Mouse (Mus musculus) gastrocnemius, adult 2 months (tissue): ENCODE measurements at regions not wholly inside any gene's neighbourhood (a gene's known extent, or its start where the extent isn't known, plus 50 kb on each side); places are given as distances from the start of the nearest gene placed in this dataset.
"Not testable (repeated sequence)": the region's sequence is repeated elsewhere in the genome, so short reads cannot be mapped to it uniquely, and the experiment has no call there.

Source experiments
- DNase-seq: peaks from one replicate; pipeline ENCODE4 v3.0.0; 2022
- H3K27ac ChIP-seq: fragments of 200-600 bp; 2 replicates; pipeline ENCODE4 v1.8.1; 2022; ENCODE audit warnings: mild to moderate bottlenecking
- H3K4me3 ChIP-seq: fragments of 200-600 bp; 2 replicates; pipeline ENCODE4 v1.8.1; 2022; ENCODE audit warnings: mild to moderate bottlenecking, moderate library complexity
- CTCF ChIP-seq: fragments of 200-600 bp; IDR thresholded peaks from 2 replicates; pipeline ENCODE4 v1.8.1; 2022; ENCODE audit warnings: antibody characterized with exemption, mild to moderate bottlenecking, moderate library complexity
- intact Hi-C: fragments of 180-260 bp; cut with DNase I; formaldehyde crosslinking; loops from one replicate; pipeline ENCODE4 v1.15.1; 2025

DNA sequence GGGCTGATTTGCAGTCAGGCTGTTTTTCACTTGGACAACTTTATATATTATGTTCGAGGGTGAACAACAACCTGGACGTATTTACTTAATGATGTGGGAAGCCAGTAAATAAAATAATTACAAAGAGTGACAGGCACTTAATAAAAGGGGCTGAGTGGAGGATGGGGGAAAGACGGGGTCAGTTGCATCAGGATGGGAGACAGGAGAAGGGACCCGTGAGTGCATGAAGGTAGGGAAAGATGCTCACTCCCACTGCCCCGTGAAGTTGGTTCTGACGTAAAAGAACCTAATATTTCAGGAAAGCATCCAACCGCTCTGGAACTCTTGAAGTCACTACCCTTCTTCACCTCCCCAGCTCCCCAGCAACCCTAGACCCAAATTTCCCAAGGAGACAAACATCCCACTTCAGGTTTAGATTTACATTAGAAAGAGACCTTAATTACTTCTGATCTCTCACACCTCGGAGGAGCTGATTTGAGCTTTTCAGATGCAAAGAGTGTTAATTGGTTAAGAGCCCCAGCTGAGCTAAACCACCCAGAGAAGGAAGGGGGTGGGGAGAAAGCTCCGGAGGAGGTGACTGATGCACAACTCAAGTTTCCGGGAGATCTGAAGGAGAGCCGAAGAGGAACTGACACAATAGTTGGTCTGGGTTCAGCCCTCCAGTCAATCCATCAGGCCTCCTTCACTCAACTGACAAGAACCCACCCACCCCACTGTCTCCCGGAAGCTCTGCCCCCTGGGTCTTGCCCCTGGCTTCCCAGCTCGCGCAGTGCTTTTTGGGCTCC is 121.9 kb upstream of the Shb start:
- no peak for DNase-seq
- intact Hi-C loops: no loop called here
- H3K4me3 ChIP-seq: no peak overlapping the region
- no peak for TF ChIP-seq CTCF
- no peak overlapping the region for H3K27ac ChIP-seq

DNA sequence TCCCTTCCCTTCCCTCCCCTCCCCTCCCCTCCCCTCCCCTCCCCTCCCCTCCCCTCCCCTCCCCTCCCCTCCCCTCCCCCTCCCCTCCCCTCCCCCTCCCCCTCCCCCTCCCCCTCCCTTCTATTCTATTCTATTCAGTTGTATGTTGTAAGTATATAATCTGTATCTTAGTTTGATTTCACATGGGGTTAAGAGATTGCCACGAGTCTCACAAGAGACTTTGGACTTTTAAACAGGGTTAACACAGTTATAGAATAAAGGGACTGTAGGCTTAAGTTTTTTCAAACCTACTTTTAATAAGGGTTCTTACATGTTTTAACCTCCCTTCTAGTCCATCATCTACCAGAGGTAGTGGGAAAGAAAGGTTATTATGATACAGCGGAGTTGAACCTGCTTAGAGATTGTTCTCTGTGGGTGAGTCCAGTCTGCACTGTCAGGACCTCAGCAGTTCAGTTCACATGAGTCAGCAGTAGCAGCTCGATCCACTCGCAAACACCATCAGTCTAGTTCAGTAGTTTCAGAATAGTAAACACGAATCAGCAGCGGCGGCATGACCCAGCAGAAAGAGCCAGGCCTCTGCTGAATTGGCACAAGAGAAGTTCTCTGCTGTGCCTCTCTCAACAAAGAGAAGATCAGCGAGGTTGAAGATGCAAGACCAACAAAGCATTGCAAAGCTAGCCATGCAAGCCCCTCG is 116.8 kb upstream of the Shb start:
- Histone ChIP-seq H3K4me3 (no peak overlapping the region), H3K27ac (no peak overlapping the region)
- TF ChIP-seq CTCF: no peak
- intact Hi-C loops: no loop called here
- DNase-seq: no peak

DNA sequence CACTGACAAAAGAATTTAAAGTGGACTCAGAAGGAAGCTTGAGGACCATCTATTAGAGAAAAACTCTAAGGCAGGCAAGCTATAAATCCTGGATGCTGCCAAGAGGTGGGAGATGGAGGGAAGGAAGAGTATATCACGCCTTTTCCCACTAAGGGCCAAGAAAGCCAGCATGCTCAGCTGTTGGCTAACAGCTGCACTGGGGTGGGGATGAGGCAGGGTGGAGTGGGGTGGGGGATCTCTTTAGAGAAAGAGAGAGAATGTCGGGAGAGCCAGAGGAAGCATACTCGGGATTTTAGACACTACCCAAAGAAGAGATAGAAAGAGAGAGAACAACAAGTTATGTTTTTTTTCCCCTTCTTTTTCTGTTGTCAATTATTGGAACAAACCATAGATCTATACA is 115.2 kb upstream of the Shb start:
- intact Hi-C loops: no loop called here
- DNase-seq: no peak
- H3K4me3 ChIP-seq: no peak overlapping the region
- H3K27ac ChIP-seq: no peak overlapping the region
- no peak for TF ChIP-seq CTCF

GRCm38 (mm10) chr4:45642604-45643003 is 110.3 kb upstream of the Shb start:
- no peak for DNase-seq
- Histone ChIP-seq H3K4me3 (no peak overlapping the region), H3K27ac (no peak overlapping the region)
- TF ChIP-seq CTCF: no peak
- intact Hi-C loops: no loop called here

GRCm38 (mm10) chr4:45641272-45641671 is 109.0 kb upstream of the Shb start:
- no peak for TF ChIP-seq CTCF
- intact Hi-C loops: no loop called here
- H3K4me3 ChIP-seq: no peak overlapping the region

GRCm38 (mm10) chr4:45640713-45641112 is 108.4 kb upstream of the Shb start:
- Histone ChIP-seq H3K4me3 (no peak overlapping the region), H3K27ac (no peak overlapping the region)
- no peak for DNase-seq
- TF ChIP-seq CTCF: no peak
- intact Hi-C loops: no loop called here

More at GRCm38 (mm10) chr4:45641272-45641671, 109.0 kb upstream of the Shb start:
- DNase-seq: peak; percentile 32
- no peak overlapping the region for H3K27ac ChIP-seq

DNA sequence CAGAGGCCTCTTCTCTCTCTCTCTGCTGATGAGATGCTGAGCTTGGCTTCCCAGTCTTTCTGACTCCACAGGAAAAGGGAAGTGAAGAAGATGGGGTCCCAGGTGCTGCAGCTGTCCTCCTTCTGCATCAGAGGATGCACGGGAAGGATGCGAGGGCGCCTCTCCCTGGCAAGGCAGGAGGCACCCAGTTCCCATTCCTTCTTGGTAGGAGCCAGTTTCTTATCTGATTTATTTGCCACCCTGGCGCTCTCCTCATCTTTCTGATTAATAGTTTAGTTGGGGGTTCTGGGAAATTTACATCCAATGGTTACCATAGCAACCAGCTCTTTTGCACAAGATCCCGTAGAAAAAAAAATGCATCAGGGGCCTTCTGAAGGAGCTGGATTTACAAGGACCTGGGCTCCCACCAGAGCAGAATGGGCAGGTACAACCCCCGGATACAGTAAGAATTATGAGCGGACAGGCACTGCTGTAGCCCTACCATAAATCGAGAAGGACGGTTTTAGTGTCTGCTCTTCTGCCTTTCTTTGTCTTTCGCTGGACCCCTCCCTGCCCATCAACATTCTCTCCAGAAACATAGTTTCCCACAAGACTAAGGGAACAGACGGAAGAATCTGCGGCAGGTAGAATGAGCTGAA is 107.2 kb upstream of the Shb start:
- intact Hi-C loops: no loop called here
- no peak for TF ChIP-seq CTCF

DNA sequence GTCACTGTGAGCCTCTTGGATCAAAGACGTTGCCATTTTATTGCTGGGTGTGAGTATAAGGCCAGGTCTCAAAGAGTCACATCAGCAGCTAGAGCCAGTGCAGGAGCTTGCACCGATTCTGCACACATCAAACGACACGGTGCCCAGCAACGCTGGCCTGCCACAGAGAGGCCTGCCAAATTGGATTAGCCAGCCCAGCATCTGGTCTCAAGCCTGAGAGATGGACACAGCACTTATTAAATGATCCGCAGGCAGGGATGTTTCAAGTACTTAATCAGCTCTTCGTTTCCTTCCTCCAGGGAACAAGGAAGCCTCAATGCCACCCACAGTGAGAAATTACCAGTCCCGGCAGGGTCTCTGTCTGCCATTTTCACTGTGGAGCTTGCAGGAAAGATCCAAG is 106.1 kb upstream of the Shb start:
- H3K27ac ChIP-seq: no peak overlapping the region
- DNase-seq: no peak
- no peak overlapping the region for H3K4me3 ChIP-seq
- intact Hi-C loops: no loop called here
- no peak for TF ChIP-seq CTCF

More for the DNA sequence above, 107.2 kb upstream of the Shb start:
- DNase-seq: no peak
- Histone ChIP-seq H3K27ac (no peak overlapping the region), H3K4me3 (no peak overlapping the region)

DNA sequence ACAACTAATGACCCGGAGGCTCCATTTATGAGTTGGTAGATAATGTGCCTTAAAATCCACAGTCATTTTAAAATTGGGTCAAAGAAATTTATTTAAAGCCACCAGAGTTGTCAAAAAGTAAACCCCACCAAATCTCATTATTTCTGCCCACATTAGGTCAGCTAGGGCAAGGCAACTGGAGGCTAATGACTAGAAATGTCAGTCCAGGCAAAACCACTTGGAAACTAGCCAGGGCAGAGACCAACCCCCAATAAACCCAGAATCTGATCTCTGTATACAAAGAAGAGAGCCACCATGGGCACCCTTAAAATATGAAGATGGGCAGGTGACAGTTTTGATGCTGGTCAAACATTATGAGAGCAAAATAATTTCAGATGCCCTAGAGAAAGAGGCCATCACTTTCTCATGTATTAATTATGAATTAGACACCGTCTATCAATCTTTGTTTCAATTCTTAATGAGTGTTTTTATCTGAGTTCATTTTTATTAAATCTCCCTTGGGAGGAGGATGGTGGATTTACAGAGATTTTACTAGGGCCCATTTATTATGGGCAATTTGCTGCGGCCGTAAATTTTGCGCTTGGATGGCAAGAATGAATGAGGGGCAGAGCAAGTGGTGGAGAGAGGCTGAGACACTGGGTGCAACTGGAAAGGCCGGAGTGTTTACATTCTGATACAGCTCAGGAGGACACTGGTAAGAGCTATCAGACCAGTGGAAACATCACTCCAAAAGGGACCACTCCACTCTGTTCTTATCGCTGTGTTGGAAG is 99.2 kb upstream of the Shb start:
- no peak overlapping the region for H3K4me3 ChIP-seq
- TF ChIP-seq CTCF: no peak
- intact Hi-C loops: no loop called here

GRCm38 (mm10) chr4:45625633-45626032 is 93.4 kb upstream of the Shb start:
- no peak overlapping the region for H3K4me3 ChIP-seq
- DNase-seq: no peak
- no peak for TF ChIP-seq CTCF
- no peak overlapping the region for H3K27ac ChIP-seq
- intact Hi-C loops: no loop called here

More for the DNA sequence above, 99.2 kb upstream of the Shb start:
- DNase-seq: no peak
- no peak overlapping the region for H3K27ac ChIP-seq

GRCm38 (mm10) chr4:45622017-45622416 is 89.7 kb upstream of the Shb start:
- DNase-seq: no peak
- Histone ChIP-seq H3K4me3 (no peak overlapping the region), H3K27ac (no peak overlapping the region)
- TF ChIP-seq CTCF: no peak
- intact Hi-C loops: no loop called here

- no peak for TF ChIP-seq CTCF
- Histone ChIP-seq H3K4me3 (no peak overlapping the region), H3K27ac (peak overlapping the region; percentile 28; the same call in 1 of the 2 replicates)
- intact Hi-C loops: no loop called here
- DNase-seq: no peak
Observed at GRCm38 (mm10) chr4:45617126-45617525, 84.9 kb upstream of the Shb start.

DNA sequence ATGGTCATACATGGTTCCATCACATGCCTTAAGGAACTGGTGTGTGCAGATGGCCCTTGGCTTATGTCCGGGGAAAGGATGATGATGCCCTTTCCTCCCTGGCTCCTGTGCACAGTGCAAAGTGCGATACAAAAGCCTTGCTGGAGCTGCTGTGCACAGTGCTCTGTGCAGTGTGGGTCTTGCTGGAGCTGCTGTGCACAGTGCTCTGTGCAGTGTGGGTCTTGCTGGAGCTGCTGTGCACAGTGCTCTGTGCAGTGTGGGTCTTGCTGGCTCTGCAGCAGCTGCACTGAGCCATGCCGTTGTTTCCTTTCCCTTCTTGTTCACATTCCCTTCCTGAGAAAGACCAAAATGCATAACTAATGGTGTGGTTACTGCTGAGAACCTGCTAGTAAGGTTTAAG is 81.2 kb upstream of the Shb start:
- DNase-seq, H3K4me3 ChIP-seq, H3K27ac ChIP-seq: not testable (repeated sequence)
- intact Hi-C loops: loop anchor here (5.0 kb wide), 1 partner anchor 326 kb away; no protein-coding TSS in a partner anchor
